Mouse (Mus musculus): ENCODE data around the gene Ccdc106.

Ccdc106 gene

DNA sequence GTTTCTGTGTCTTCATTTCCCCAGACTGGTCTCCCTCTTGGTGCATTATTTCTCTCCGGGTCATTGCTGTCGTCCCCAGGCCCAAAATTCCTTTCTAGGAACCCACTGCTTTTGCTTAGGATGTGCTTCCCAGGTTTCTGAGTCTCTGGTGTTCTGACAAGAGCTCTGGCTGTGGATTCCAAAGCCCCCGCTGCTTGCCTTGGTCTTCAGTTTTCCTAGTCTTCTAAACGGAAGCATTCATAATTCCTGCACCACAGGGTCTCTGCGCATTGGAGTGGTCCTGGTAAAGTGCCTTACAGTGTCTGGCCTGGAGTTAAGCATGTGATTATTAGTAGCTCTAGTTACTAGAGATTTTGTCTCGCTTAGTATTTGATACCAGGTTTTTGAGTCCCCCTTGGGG, 60.5 kb downstream of the Ccdc106 start:
- DNase-seq (ENCODE audit: low spot score in 2 of 2): no peak

DNA sequence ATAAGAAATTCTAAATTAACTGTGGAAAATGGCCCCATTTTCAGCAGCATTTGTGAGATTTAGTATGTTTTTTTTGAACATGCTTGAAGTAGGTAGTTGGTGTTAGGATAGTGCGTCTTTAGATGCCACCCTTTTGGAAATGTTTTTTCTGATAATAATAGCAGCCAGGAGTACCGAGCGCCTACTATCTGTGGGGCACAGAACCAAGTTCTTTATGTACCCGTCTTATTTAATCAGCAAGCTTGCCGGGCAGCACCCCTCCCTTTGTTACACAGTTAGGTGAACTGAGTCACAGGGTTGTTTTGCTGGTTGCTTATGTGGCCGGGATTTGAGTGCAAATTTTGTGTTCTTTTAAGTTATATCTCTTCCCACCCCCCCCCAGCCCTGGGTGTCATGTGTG, 60.9 kb downstream of the Ccdc106 start:
- DNase-seq (ENCODE audit: low spot score in 2 of 2): no peak

DNA sequence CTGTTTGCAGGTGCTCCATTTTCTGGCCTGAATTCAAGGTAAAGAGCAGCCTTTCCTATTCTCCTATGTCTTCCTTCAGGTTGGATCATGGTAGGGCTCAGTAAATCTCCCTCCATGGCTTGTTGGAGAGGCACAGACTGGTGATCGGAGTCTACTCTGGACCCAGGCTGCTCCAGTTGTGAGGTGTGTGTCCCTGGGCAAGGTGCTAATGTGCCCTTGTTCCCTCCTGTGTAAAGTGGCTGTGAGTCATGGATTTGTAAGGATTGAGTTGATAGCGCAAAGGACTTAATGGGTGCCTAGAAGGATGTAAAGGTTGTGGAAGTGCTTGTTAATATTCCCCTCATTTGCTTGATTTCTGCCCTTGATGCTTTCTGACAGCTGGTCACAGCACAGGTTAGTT, 61.6 kb downstream of the Ccdc106 start:
- DNase-seq (ENCODE audit: low spot score in 2 of 2): no peak

DNA sequence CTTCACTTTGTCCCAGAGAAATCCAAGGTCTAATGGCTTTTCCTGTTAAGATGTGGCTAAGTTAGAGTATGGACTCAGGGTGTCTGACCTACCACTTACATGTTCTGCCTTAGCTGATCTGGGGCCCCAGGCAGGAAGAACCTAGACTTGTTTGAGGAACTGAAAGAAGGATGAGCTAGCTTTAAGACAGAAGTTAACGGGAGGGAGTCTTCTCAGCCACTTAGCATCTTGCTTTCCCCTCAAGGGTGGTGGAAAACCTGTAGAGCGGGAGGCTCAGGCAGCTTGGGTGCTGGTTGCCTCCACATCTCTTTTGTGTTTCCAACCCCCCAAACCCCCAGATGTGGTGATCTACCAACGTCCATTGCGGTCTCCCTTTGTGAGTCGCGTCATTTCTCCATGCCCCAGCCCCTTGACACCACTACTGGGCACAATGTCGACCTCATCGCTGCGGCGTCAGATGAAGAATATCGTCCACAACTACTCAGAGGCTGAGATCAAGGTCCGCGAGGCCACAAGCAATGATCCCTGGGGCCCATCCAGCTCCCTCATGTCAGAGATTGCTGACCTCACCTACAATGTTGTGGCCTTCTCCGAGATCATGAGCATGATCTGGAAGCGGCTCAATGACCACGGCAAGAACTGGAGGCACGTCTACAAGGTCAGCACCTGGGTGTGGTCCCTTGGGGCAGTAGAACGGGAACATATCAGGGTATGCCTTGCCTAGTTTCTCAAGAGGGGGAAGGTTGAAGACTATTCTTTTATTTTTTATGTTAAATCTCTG, 63.2 kb downstream of the Ccdc106 start:
- no peak for DNase-seq (ENCODE audit: low spot score in 2 of 2)

DNA sequence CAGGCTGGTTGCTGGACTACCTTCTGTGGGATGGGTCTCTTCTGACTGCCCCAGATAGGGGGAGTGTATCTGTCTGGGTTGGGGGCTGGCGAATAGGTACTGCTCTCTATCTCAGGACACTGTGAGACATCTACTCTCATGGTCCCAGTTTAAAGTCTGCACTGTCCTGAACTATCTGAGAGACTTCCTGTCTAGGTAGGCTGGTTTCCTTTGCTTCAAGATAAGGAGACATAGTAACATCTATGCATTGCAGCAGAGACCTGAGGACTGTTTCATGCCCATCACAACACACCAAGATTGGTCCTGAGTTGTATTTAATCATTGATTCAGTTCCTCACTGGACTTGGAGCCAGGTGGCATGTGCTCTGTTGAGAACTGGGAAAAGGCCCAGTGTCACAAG, 65.2 kb downstream of the Ccdc106 start:
- no peak for DNase-seq (ENCODE audit: low spot score in 2 of 2)

DNA sequence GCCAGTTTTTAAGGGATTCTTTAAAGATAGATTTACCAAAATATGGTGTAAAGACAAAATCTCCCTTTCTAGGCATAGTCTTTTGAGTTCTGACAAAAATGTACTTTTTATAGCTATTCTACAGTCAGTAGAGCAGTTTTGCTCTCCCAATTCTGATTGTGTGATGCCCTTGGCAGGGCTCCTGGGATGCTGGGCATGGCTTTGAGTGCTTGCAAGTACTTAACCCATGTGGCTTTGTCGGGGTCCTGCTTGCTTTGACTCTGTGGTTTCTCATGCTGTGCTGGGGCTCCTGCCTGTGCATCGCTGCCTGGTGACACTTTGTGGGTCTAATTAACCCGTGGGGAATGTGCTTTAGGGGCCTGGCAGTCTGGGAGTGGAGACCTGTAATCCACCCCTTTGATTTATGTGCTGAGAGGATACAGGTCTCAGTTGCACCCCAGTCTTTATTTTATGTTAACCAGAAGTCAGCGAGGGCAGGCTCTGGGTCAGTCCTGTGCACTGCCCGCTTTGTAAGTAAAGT, 66.6 kb downstream of the Ccdc106 start:
- DNase-seq (ENCODE audit: low spot score in 2 of 2): no peak

DNA sequence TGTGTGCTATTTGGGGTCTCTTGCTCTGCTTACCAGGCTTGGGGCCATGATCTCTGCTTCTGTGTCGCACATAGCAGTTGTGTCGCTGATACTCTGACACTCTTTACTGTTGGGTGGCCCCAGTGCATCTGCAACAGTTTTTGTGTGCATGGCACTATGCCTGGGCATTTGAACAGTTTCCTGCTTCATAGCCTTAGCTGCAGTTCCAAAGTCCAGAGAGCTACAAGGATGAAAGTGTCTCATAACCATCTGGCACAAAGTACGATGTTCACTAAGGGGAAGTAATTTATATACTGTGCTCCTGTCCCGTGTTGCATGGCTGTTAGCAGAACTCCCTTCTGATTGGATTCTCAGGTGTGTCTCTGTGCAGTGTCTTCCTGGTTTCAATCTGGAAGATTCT, 67.5 kb downstream of the Ccdc106 start:
- no peak for DNase-seq (ENCODE audit: low spot score in 2 of 2)

DNA sequence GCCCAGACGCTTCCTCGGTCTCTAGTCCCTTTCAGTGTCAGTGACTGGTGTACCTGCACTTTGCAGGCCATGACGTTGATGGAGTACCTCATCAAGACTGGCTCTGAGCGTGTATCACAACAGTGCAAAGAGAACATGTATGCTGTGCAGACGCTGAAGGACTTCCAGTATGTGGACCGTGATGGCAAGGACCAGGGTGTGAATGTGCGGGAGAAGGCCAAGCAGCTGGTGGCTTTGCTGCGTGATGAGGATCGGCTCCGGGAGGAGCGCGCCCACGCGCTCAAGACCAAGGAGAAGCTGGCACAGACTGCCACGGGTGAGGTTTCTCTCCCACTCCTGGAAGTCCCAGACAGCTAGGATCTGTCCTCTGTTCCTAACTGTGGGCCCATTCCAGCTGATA, 69.5 kb downstream of the Ccdc106 start:
- no peak for DNase-seq (ENCODE audit: low spot score in 2 of 2)

DNA sequence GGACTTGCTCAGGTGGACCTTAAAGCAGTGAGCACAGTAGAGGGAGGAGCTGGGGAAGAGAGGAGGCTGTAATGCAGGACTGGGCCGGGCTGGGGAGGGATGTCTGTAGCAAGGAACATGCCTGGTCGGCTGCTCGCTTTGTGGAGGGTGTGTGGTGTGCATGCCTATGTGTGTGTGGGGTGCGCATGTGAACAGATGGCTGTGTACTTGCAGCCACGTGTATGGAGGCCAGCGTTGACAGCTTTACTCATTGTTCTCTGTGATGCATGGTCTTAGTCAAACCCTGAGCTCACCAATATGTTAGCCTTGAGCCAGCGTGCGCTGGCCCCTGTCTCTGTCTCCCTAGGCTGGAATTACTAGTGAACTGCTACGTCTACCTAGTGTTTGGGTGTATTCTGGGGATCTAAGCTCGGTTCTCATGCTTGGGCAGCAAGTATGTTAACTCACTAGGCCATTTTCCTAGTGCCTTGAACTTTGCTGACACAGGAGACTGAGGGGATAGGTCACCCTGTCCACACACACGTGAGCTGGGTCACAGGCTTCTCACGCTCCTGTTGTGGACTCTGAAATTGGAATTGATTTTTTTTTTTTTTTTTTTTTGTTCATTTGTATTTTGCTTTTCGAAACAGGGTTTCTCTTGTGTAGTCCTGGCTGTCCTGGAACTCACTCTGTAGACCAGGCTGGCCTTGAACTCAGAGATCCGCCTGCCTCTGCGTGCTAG, 70.8 kb downstream of the Ccdc106 start:
- DNase-seq (ENCODE audit: low spot score in 2 of 2): no peak

DNA sequence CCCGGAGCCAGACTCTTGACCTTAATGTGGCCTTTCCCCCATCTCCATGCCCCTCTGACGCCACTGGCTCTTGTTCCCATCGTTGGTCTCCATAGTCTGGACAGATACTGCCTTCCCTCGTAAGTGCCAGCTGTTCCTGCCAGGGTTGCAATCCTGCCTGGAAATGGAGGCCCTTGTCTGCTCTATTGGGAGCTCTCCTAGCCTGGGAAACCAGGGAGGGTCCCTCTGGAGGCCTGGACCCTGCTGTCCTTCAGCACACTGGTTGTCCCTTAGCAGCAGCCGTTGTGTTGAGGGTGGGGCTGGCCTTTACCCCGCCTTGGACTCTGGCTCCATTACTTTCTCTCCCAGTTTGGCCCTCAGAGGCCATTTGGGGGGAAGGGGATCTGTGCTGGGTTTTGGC, 72.0 kb downstream of the Ccdc106 start:
- DNase-seq (ENCODE audit: low spot score in 2 of 2): no peak

DNA sequence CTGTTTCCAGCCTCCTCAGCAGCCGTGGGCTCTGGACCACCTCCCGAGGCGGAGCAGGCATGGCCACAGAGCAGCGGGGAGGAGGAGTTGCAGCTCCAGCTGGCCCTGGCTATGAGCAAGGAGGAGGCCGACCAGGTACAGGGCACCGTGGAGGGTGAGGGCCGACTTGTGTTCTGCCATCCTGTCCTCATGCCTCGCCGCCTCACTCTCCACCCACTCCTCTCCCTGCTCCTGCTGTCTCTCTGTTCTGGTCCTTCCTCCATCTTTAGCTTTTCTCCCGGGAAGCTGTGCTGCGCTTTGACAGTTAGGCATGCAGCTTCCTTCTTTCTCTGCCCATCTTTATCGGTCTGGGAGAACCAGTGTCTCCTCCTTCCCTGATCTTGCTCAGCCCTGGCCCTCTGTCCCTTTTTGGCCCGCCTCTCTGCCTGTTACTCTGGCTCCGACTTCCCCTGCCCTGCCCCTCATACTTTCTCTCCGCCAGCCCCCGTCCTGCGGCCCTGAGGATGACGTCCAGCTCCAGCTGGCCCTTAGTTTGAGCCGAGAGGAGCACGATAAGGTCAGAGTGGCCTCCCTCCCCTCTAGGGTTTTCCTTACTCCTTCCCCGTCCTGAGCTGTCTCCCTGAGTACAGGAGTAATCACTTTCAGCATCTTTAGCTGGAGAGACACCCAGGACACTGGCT, 72.6 kb downstream of the Ccdc106 start:
- DNase-seq (ENCODE audit: low spot score in 2 of 2): no peak

DNA sequence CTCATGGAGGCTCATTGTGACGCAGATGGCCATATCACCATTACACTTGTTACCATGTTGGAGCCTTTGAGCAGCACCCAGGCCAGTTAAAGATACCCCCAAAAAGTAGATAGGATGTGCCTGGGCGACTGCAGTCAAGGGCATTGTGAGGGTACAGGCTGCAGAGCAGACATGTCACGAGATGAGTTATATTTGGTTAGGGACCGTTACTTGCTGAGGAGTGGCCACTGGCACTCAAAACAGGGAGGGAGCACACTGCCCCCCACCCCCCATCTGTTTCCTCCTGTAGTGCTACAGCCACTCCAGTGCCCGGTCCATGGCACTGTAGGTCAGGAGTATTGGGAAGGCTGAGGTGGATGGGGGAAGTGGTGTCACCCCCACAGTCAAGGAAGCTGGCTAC, 78.4 kb downstream of the Ccdc106 start:
- DNase-seq (ENCODE audit: low spot score in 2 of 2): no peak

DNA sequence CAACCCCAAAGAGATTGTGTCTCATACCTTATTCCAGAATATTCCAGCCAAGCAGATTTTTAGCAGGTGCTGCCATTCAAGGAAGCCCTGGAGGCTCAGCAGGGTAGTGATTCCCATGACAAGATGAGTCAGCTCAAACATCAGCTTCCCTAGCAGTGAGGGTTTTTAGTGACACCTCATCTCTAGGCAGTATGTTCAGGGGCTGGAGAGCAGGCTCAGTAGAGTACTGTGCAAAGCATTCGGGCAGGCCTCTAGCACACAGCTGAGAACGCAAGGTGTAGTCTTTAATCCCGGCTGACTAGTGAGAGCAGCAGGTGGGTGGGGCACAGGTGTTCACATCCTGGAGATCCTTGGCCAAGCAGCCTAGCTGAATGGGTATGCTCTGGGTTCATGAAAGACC, 79.4 kb downstream of the Ccdc106 start:
- no peak for DNase-seq (ENCODE audit: low spot score in 2 of 2)

DNA sequence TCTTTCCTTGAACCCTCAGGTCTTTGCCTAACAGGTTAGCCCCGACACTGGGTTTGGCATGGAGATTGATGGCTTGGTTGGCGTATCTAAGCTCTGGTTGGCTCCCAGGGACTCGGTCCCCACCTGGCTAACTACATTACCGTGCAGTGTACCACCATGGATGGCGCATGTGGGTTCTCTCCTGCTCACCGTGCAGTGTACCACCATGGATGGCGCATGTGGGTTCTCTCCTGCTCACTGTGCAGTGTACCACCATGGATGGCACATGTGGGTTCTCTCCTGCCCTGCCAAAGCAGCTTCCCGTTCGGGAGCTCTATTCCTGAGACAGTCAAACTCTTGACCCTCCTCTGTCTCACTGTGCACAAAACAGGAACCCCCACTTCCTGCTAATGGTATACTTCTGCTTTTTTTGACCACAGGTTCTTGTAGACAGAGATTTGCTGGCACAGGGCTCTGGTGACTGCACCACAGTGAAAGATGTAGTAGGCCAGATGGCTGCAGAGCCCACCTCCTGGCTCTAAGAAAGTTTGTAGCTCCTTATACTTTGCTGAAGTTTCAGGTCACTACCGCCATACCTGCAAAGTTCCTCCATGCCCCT, 80.8 kb downstream of the Ccdc106 start:
- no peak for DNase-seq (ENCODE audit: low spot score in 2 of 2)

DNA sequence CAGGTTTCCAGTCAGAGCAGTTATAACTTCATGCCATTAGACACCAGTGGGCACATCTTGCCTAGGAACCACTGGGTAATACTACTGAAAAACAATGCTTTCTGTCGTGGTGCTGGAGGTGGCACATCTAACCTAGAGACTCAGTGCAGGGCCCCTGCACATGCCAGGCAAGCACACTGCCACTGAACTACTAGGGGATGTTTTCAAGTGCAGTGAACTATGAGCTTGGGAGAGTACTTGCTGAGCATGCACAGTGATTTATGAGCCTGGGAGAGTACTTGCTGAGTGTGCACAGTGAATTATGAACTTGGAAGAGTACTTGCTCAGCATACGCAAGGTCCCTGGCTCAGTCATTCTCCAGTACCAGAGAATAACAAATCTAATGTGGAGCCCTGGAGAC, 82.2 kb downstream of the Ccdc106 start:
- no peak for DNase-seq (ENCODE audit: low spot score in 2 of 2)

DNA sequence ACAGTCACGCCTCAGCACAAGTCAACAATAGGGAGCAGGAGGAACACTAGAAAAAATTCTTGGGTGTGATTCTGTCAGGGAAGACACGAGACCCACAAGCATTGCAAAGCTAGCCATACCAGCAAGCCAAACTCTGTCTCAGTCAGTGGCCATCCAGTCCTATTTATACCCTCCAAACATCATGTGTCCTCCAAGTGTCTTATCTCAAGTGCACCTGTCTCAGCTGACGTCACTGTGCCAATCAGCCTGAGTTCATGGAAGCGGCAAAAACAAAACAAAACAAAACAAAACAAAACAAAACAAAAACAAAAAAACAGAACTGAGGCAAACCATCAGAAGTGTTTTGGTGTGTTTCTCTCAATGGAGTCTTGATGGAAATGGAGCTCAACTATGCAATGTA, 87.9 kb downstream of the Ccdc106 start:
- no peak for DNase-seq (ENCODE audit: low spot score in 2 of 2)

DNA sequence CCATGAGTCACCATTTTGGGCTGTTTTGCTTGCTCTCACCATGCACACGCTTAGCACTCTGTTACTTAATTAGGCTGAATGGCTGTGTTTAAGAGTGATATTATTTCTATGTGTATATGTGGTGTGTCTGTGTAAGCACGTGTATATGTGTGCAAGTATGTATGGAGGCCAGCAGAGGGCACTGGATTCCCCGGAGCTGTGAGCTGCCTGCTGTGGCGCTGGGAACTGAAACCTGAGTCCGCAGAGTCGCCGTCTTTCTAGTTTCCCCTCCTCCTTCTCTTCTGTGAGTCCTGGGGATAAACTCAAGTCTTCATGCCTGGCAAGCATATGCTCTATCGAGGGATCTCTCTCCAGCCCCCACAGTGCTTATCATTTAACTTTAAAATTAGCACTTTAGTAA, 88.9 kb downstream of the Ccdc106 start:
- DNase-seq (ENCODE audit: low spot score in 2 of 2): no peak
